Mouse (Mus musculus) neutrophil, adult 83 days (primary cell): Measurements from ENCODE around the gene Tbx18. TPM values are rescaled to one million over a fixed set of nuclear protein-coding genes. Genes with fewer than 3 reads are reported as not detected.

Experiments used
- total RNA-seq, 2 experiments: library from RNA; stranded (reverse); gene quantifications; one replicate each; pipeline ENCODE4 v1.2.4; 2023

Gene Tbx18
- total RNA-seq = not detected

GRCm38 (mm10) chr9:87730961-87731535 lies at the start of gene Tbx18:
Gene Tbx18 (minus strand): TSS chr9:87731260.

